Mouse (Mus musculus) liver, adult 2 months (tissue): ENCODE data around the gene Csnk1d. TPM values are rescaled to one million over a fixed set of nuclear protein-coding genes. Genes with fewer than 3 reads are reported as not detected.
A peak's percentile ranks its signal among the peaks of the same experiment; 100 is the strongest.

ENCODE experiments used
- DNase-seq: peaks from one replicate; pipeline ENCODE4 v3.0.0-alpha.2; 2011; ENCODE audit warnings: low read depth, low spot score; ENCODE audit errors: extremely low read depth
- H3K27ac ChIP-seq: fragments of 200-500 bp; replicated peaks from 2 replicates; pipeline ENCODE4 v1.5.1; 2012; ENCODE audit warnings: low read depth, mild to moderate bottlenecking, control low read depth, inconsistent platforms, low read length; ENCODE audit not compliant: insufficient read depth
- H3K27me3 ChIP-seq: fragments of 200-500 bp; 2 replicates; pipeline ENCODE4 v1.6.1; 2012; ENCODE audit warnings: mild to moderate bottlenecking, moderate library complexity, low read length, inconsistent platforms; ENCODE audit not compliant: control insufficient read depth, insufficient read depth
- H3K36me3 ChIP-seq: fragments of 200-500 bp; 2 replicates; pipeline ENCODE4 v1.6.1; 2012; ENCODE audit warnings: low read length, inconsistent platforms; ENCODE audit not compliant: control insufficient read depth, insufficient read depth
- H3K4me1 ChIP-seq: fragments of 200-500 bp; 2 replicates; pipeline ENCODE4 v1.6.1; 2011; ENCODE audit warnings: low read length; ENCODE audit not compliant: control insufficient read depth, insufficient read depth
- H3K4me3 ChIP-seq: fragments of 200-500 bp; 2 replicates; pipeline ENCODE4 v1.5.1; 2011; ENCODE audit warnings: low read depth, mild to moderate bottlenecking, control low read depth, low read length, moderate library complexity; ENCODE audit not compliant: insufficient read depth
- H3K79me2 ChIP-seq: fragments of 200-500 bp; 2 replicates; pipeline ENCODE4 v1.6.1; 2012; ENCODE audit warnings: inconsistent platforms, mild to moderate bottlenecking, low read length, moderate library complexity; ENCODE audit not compliant: control insufficient read depth, insufficient read depth
- H3K9ac ChIP-seq: fragments of 200-500 bp; 2 replicates; pipeline ENCODE4 v1.6.1; 2012; ENCODE audit warnings: low read depth, mild to moderate bottlenecking, control low read depth, inconsistent platforms, low read length
- CTCF ChIP-seq: fragments of 200-500 bp; IDR thresholded peaks from 2 replicates; pipeline ENCODE4 v1.5.1; 2011; ENCODE audit warnings: low read depth, low read length, control low read depth
- POLR2A ChIP-seq: fragments of 200-500 bp; IDR thresholded peaks from 2 replicates; pipeline ENCODE4 v1.6.1; 2011; ENCODE audit warnings: low read length, control low read depth; ENCODE audit not compliant: insufficient read depth; ENCODE audit errors: extremely low read depth
- WGBS: fragments of 180-500 bp; shearing (Covaris S2); methylation state at CpG from one replicate; pipeline ENCODE4 v1.1.7; 2018; 5-methylcytosine and 5-hydroxymethylcytosine counted together
- polyA plus RNA-seq: library from polyadenylated mRNA; depleted of rRNA; stranded (reverse); fragments of >200 nt; gene quantifications from 2 replicates; pipeline ENCODE4 v1.2.3, GENCODE M21; 2012
- total RNA-seq: library from RNA; depleted of rRNA; stranded (reverse); fragments of >200 nt; gene quantifications from 2 replicates; pipeline ENCODE4 v1.2.3, GENCODE M21; 2014

The Csnk1d gene
- total and polyA plus RNA-seq, 2 experiments: 28.3 to 36.4 TPM

DNA sequence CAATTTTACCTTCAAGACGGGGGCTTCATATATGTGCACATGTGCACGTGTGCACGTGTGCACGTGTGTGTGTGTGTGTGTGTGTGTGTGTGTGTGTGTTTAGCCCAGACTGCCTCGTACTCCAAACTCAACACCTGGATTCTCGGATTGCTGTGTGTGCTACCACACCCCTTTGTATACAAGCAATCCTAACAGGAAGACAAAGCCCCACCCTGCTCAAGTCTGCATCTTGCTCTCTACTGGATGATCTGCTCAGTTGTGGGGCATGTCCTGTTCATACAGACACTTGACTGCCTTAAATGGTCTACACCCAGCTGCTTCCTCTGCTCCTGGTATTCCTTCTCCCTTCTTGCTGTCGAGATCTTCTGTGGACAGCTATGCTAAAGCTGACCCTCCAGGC is 45.9 kb downstream of the Csnk1d start:
- TF ChIP-seq POLR2A: no peak
- WGBS: 82% methylated on average over 7 of the region's 7 CpGs
- no peak overlapping the region for H3K4me3 ChIP-seq

DNA sequence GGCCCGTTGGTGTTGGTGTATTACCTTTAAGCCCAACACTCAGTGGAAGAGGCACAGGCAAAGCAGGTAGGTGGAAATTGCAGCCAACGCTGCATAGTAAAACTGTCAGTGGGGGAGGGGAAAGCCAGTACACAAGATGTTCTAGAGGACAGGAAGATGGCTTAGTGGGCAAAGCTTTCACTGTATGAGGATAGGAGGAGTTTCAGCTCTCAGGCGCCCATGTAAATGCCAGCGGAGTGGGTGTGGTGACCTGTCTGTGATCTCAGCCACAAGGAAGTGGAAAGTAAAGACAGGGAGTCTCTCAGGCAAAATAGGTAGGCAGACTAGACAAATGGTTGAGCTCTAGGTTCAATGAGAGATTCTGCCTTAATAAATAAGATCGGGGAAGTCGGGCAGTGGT is 50.2 kb downstream of the Csnk1d start:
- no peak for TF ChIP-seq CTCF
- 89% methylated on average over 6 of the region's 6 CpGs for WGBS
- H3K79me2 ChIP-seq: no peaks in the 10 kb centered on the region
- no peaks in the 10 kb centered on the region for H3K4me1 ChIP-seq
- H3K9ac ChIP-seq: no peak overlapping the region
- H3K4me3 ChIP-seq: no peak overlapping the region
- DNase-seq: no peak
- H3K27me3 ChIP-seq: no peaks in the 10 kb centered on the region
- no peaks in the 10 kb centered on the region for H3K36me3 ChIP-seq
- H3K27ac ChIP-seq: no peak overlapping the region

More for the DNA sequence above, 45.9 kb downstream of the Csnk1d start:
- no peak overlapping the region for H3K27ac ChIP-seq
- H3K4me1 ChIP-seq: no peaks in the 10 kb centered on the region
- no peak for DNase-seq
- H3K79me2 ChIP-seq: no peaks in the 10 kb centered on the region
- H3K27me3 ChIP-seq: peaks cover 6% of the 10 kb centered on the region
- no peaks in the 10 kb centered on the region for H3K36me3 ChIP-seq
- no peak overlapping the region for H3K9ac ChIP-seq

DNA sequence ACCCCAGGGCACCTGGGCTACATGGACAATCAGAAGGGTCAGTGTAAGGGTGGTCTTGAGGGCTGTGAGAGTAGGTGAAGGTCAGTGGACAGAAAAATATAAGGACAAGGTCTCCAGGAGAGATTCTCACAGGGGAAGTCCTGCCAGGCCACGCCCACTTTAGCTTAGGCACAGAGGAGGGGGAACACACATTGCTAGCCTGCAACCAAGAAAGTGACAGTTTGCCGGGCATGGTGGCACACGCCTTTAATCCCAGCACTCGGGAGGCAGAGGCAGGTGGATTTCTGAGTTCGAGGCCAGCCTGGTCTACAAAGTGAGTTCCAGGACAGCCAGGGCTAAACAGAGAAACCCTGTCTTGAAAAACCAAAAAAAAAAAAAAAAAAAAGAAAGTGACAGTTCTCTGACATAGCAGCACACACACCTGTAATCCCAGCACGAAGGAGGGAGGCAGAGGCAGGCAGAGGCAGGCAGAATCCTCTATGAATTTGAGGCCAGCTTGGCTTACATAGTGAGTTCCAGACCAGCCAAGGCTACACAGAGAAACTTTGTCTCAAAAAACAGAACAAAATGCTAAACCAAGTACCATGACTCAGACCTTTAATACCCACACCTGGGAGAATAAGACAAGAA is 51.3 kb downstream of the Csnk1d start:
- H3K27me3 ChIP-seq: no peaks in the 10 kb centered on the region
- WGBS: 63% methylated on average over 6 of the region's 6 CpGs
- no peaks in the 10 kb centered on the region for H3K79me2 ChIP-seq
- DNase-seq: no peak
- no peak overlapping the region for H3K9ac ChIP-seq
- H3K4me1 ChIP-seq: no peaks in the 10 kb centered on the region
- no peaks in the 10 kb centered on the region for H3K36me3 ChIP-seq
- no peak overlapping the region for H3K27ac ChIP-seq
- no peak overlapping the region for H3K4me3 ChIP-seq
- no peak for TF ChIP-seq CTCF
- no peak for TF ChIP-seq POLR2A

DNA sequence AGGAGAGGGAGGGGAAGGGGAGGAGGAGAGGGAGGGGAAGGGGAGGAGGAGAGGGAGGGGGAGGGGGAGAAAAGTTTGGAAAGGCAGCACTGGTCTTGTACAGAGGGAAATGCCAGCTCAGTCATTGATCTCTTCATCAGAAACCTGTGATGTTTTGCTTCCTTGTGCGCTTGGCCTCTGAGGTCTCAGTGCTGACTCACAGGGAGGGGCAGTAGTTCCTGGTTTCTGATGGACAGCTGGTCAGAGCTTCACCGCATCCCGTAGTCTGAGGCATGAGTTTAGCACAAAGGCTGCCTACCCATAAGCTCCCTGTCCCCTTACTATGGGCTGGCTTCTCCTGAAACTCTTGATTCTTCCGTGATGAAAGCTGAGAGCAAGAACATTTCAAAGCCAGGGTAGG is 52.3 kb downstream of the Csnk1d start:
- no peak overlapping the region for H3K9ac ChIP-seq
- H3K4me3 ChIP-seq: no peak overlapping the region
- TF ChIP-seq POLR2A (no peak), CTCF (no peak)
- no peak overlapping the region for H3K27ac ChIP-seq
- 28% methylated on average over 4 of the region's 4 CpGs for WGBS
- no peaks in the 10 kb centered on the region for H3K4me1 ChIP-seq
- DNase-seq: no peak
- no peaks in the 10 kb centered on the region for H3K27me3 ChIP-seq
- no peaks in the 10 kb centered on the region for H3K36me3 ChIP-seq
- no peaks in the 10 kb centered on the region for H3K79me2 ChIP-seq

DNA sequence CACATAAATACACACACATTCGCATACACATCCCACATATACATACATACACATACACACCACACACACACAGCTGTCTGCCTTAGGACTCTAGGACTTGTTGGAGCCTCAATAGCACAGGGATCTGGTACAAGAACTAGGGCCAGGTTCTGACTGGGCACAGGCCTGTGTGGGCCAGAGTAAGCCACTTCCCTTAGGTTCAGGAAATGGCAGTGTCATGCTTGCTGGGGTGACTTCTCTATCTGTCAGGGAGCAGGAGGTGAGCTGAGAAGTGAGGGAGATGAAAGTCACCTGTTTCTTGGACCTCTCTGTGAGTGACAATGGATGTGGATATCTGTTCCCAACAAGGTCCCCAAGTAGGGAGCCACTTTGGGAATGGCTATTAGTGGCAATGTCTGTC is 53.2 kb downstream of the Csnk1d start:
- TF ChIP-seq CTCF: no peak
- no peak for TF ChIP-seq POLR2A
- no peaks in the 10 kb centered on the region for H3K79me2 ChIP-seq
- H3K27me3 ChIP-seq: no peaks in the 10 kb centered on the region
- no peak overlapping the region for H3K4me3 ChIP-seq
- WGBS: 94% methylated on average over 1 of the region's 1 CpGs
- no peak for DNase-seq
- no peak overlapping the region for H3K27ac ChIP-seq
- H3K4me1 ChIP-seq: no peaks in the 10 kb centered on the region
- H3K36me3 ChIP-seq: no peaks in the 10 kb centered on the region
- H3K9ac ChIP-seq: no peak overlapping the region

DNA sequence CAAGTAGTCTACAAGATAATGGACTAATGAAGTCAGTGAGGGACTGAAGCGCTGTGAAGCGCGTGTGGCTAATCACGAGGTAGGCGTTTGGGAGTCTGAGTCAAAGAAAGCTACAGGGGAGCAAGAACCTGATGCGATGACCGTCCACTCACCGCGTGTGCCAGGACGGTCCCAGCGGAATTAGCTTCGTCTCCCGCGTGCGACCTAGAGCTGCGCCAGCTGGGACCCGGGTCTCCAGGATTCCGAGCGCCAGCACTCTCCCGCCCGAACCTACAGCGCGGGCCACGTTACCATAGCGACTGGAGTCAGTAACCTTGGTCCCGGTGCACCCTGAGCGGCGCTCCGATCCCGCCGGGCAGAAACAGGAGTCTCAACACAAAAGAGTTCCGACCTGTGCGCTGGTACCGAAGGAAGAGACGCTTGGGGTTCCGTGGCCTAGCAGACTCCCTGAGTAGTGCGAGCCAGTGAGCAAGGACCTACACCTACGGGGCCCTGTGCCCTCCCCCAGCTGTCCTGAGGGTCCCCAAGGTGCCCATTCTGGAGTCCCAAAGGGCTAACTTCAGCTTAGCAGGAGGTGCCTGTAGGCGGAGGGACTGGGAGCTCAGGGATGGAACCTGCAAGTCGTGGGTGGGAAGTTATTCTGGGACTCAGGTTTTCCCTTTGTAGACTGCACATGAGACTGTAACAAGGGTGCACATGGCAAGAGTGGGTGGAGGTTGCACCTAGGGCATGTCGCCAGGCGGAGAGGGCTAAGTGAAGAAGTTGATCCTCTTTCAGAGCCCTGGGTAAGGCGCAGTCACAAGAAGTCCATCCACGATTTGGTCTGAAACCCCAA is 58.3 kb downstream of the Csnk1d start, which contains the start of gene Ccdc57:
TSS of gene Ccdc57 (minus strand) at position 309 of the 835 bp plus-strand sequence.
- Histone ChIP-seq H3K9ac (peak within 1 kb of the TSS; percentile 71), H3K27ac (no peak within 1 kb of the TSS), H3K36me3 (no peaks in the 10 kb centered on the region), H3K27me3 (no peaks in the 10 kb centered on the region), H3K4me3 (peak within 1 kb of the TSS; percentile 78), H3K4me1 (no peaks in the 10 kb centered on the region), H3K79me2 (no peaks in the 10 kb centered on the region)
- TF ChIP-seq POLR2A (no peak), CTCF (no peak)
- WGBS: 10% methylated on average over 44 of the region's 44 CpGs
- peak; percentile 76 for DNase-seq
